Mouse (Mus musculus) embryo, embryonic 9.5 days (tissue): ENCODE measurements around the gene Cdkn1a.

Source experiments
- DNase-seq: peaks from one replicate; pipeline ENCODE4 v3.0.0-alpha.2; 2017; ENCODE audit errors: extremely low spot score

Gene Cdkn1a

GRCm38 (mm10) chr17:29117006-29117648, 26.4 kb downstream of the Cdkn1a start:
- no peak for DNase-seq

GRCm38 (mm10) chr17:29118057-29118456, 27.3 kb downstream of the Cdkn1a start:
- DNase-seq: no peak

- DNase-seq: no peak
Measured at GRCm38 (mm10) chr17:29120666-29121065, 29.9 kb downstream of the Cdkn1a start.

- DNase-seq: no peak
Measured at GRCm38 (mm10) chr17:29122817-29123216, 32.0 kb downstream of the Cdkn1a start.

GRCm38 (mm10) chr17:29123578-29124174, 32.9 kb downstream of the Cdkn1a start:
- no peak for DNase-seq

GRCm38 (mm10) chr17:29126561-29126960, 35.8 kb downstream of the Cdkn1a start:
- no peak for DNase-seq

GRCm38 (mm10) chr17:29129341-29129740, 38.6 kb downstream of the Cdkn1a start:
- no peak for DNase-seq

GRCm38 (mm10) chr17:29135066-29135465, 44.3 kb downstream of the Cdkn1a start:
- no peak for DNase-seq

- DNase-seq: no peak
Measured at GRCm38 (mm10) chr17:29136236-29136635, 45.5 kb downstream of the Cdkn1a start.

GRCm38 (mm10) chr17:29137906-29138305, 47.1 kb downstream of the Cdkn1a start:
- no peak for DNase-seq

- no peak for DNase-seq
Measured at GRCm38 (mm10) chr17:29141577-29141976, 50.8 kb downstream of the Cdkn1a start.

- DNase-seq: no peak
Measured at GRCm38 (mm10) chr17:29143266-29143665, 52.5 kb downstream of the Cdkn1a start.

GRCm38 (mm10) chr17:29145101-29145500, 54.3 kb downstream of the Cdkn1a start:
- DNase-seq: no peak

GRCm38 (mm10) chr17:29147273-29147672, 56.5 kb downstream of the Cdkn1a start:
- no peak for DNase-seq

GRCm38 (mm10) chr17:29147773-29148172, 57.0 kb downstream of the Cdkn1a start:
- no peak for DNase-seq

- no peak for DNase-seq
Measured at GRCm38 (mm10) chr17:29149766-29150165, 59.0 kb downstream of the Cdkn1a start.
